Mouse (Mus musculus) liver, adult 2 months (tissue): ENCODE data around the gene Zfp160.

Experiments used
- CTCF ChIP-seq: fragments of 200-500 bp; IDR thresholded peaks from 2 replicates; pipeline ENCODE4 v1.5.1; 2011; ENCODE audit warnings: low read depth, low read length, control low read depth
- POLR2A ChIP-seq: fragments of 200-500 bp; IDR thresholded peaks from 2 replicates; pipeline ENCODE4 v1.6.1; 2011; ENCODE audit warnings: low read length, control low read depth; ENCODE audit not compliant: insufficient read depth; ENCODE audit errors: extremely low read depth

GRCm38 (mm10) chr17:20996364-20996763, 12.3 kb upstream of the Zfp160 start, which contains the start of gene Vmn1r233:
- no peak for TF ChIP-seq CTCF
- no peak for TF ChIP-seq POLR2A
